Mouse (Mus musculus) heart, adult 2 months (tissue): ENCODE measurements around the gene Synpo2.

Experiments used
- EP300 ChIP-seq: fragments of 200-500 bp; IDR thresholded peaks from 2 replicates; pipeline ENCODE4 v1.6.1; 2011; ENCODE audit warnings: low read depth, low read length, control low read depth; ENCODE audit not compliant: insufficient read depth
- POLR2A ChIP-seq: fragments of 200-500 bp; IDR thresholded peaks from 2 replicates; pipeline ENCODE4 v1.6.1; 2011; ENCODE audit warnings: mild to moderate bottlenecking, low read depth, low read length, control low read depth; ENCODE audit not compliant: insufficient read depth

- TF ChIP-seq POLR2A (0 out of 2 replicates have a peak, but pooled peaks have one; percentile 14), EP300 (no peak)
These were observed 119.0 kb downstream of the Synpo2 start for GRCm38 (mm10) chr3:123116903-123117302.
